Mouse (Mus musculus): ENCODE measurements at regions not wholly inside any gene's neighbourhood (a gene's known extent, or its start where the extent isn't known, plus 50 kb on each side); places are given as distances from the start of the nearest gene placed in this dataset.

- no peak for DNase-seq (ENCODE audit: low spot score in 2 of 2)
Observed at GRCm38 (mm10) chr9:89858005-89858404, 51.7 kb upstream of the Rasgrf1 start.

- peak; percentile 47 to 78 for DNase-seq (ENCODE audit: low spot score in 2 of 2)
Observed at GRCm38 (mm10) chr9:89850491-89851282, 59.0 kb upstream of the Rasgrf1 start.

- DNase-seq (ENCODE audit: low spot score in 2 of 2): peak in 1 of 2 experiments; percentile 46
Observed at GRCm38 (mm10) chr9:89849947-89850346, 59.8 kb upstream of the Rasgrf1 start.

GRCm38 (mm10) chr9:89848571-89848970 lies 61.1 kb upstream of the Rasgrf1 start:
- no peak for DNase-seq (ENCODE audit: low spot score in 2 of 2)

GRCm38 (mm10) chr9:89846973-89847372 lies 62.7 kb upstream of the Rasgrf1 start:
- no peak for DNase-seq (ENCODE audit: low spot score in 2 of 2)

GRCm38 (mm10) chr9:89842776-89843089 lies 67.0 kb upstream of the Rasgrf1 start:
- no peak for DNase-seq (ENCODE audit: low spot score in 2 of 2)

GRCm38 (mm10) chr9:89841866-89842775 lies 67.6 kb upstream of the Rasgrf1 start:
- peak; percentile 63 to 66 for DNase-seq (ENCODE audit: low spot score in 2 of 2)

GRCm38 (mm10) chr9:89841371-89841770 lies 68.3 kb upstream of the Rasgrf1 start:
- DNase-seq (ENCODE audit: low spot score in 2 of 2): peak in 1 of 2 experiments; percentile 11

GRCm38 (mm10) chr9:89836454-89837245 lies 73.1 kb upstream of the Rasgrf1 start:
- DNase-seq (ENCODE audit: low spot score in 2 of 2): no peak

GRCm38 (mm10) chr9:89833596-89833995 lies 76.1 kb upstream of the Rasgrf1 start:
- no peak for DNase-seq (ENCODE audit: low spot score in 2 of 2)

GRCm38 (mm10) chr9:89831855-89832254 lies 77.9 kb upstream of the Rasgrf1 start:
- no peak for DNase-seq (ENCODE audit: low spot score in 2 of 2)

GRCm38 (mm10) chr9:89828156-89828555 lies 81.6 kb upstream of the Rasgrf1 start:
- no peak for DNase-seq (ENCODE audit: low spot score in 2 of 2)

GRCm38 (mm10) chr9:89827564-89827963 lies 82.1 kb upstream of the Rasgrf1 start:
- no peak for DNase-seq (ENCODE audit: low spot score in 2 of 2)

GRCm38 (mm10) chr9:89826712-89827548 lies 82.8 kb upstream of the Rasgrf1 start:
- peak; percentile 93 to 96 for DNase-seq (ENCODE audit: low spot score in 2 of 2)

- DNase-seq (ENCODE audit: low spot score in 2 of 2): no peak
Observed at GRCm38 (mm10) chr9:89821853-89822243, 83.6 kb upstream of the Ankrd34c start.

- DNase-seq (ENCODE audit: low spot score in 2 of 2): no peak
Observed at GRCm38 (mm10) chr9:89821109-89821852, 83.0 kb upstream of the Ankrd34c start.

GRCm38 (mm10) chr9:89813616-89814318 lies 75.5 kb upstream of the Ankrd34c start:
- DNase-seq (ENCODE audit: low spot score in 2 of 2): no peak

GRCm38 (mm10) chr9:89807381-89807780 lies 69.1 kb upstream of the Ankrd34c start:
- no peak for DNase-seq (ENCODE audit: low spot score in 2 of 2)

- no peak for DNase-seq (ENCODE audit: low spot score in 2 of 2)
Observed at GRCm38 (mm10) chr9:89802658-89803057, 64.4 kb upstream of the Ankrd34c start.

- peak; percentile 78 to 85 for DNase-seq (ENCODE audit: low spot score in 2 of 2)
Observed at GRCm38 (mm10) chr9:89793018-89793417, 54.7 kb upstream of the Ankrd34c start.
